Mouse (Mus musculus) embryonic fibroblast, embryonic 13.5 days (primary cell): Measurements from ENCODE around the gene Txnip. TPM values are rescaled to one million over a fixed set of nuclear protein-coding genes. Genes with fewer than 3 reads are reported as not detected.
A peak's percentile ranks its signal among the peaks of the same experiment; 100 is the strongest.

Source experiments
- H3K27ac ChIP-seq: 2 replicates; pipeline ENCODE4 v1.5.1; 2012; ENCODE audit warnings: low read length, control low read depth, inconsistent platforms; ENCODE audit not compliant: insufficient read depth
- H3K4me1 ChIP-seq: 2 replicates; pipeline ENCODE4 v1.6.1; 2011; ENCODE audit warnings: low read length; ENCODE audit not compliant: control insufficient read depth, insufficient read depth
- H3K4me3 ChIP-seq: 2 replicates; pipeline ENCODE4 v1.5.1; 2011; ENCODE audit warnings: mild to moderate bottlenecking, control low read depth, low read length; ENCODE audit not compliant: insufficient read depth
- CTCF ChIP-seq: IDR thresholded peaks from 2 replicates; pipeline ENCODE4 v1.5.1; 2011; ENCODE audit warnings: mild to moderate bottlenecking, control low read depth, low read length, moderate library complexity, borderline replicate concordance; ENCODE audit not compliant: insufficient read depth
- POLR2A ChIP-seq: IDR thresholded peaks from 2 replicates; pipeline ENCODE4 v1.6.1; 2011; ENCODE audit warnings: low read depth, mild to moderate bottlenecking, control low read depth, low read length, moderate library complexity
- polyA plus RNA-seq: library from polyadenylated mRNA; stranded (reverse); fragments of >200 nt; gene quantifications from 2 replicates; pipeline ENCODE4 v1.2.4, GENCODE M21; 2011; ENCODE audit warnings: low read depth; ENCODE audit not compliant: missing spikeins, insufficient read length

Gene Txnip
- polyA plus RNA-seq, 1 experiment = 98.8 TPM

DNA sequence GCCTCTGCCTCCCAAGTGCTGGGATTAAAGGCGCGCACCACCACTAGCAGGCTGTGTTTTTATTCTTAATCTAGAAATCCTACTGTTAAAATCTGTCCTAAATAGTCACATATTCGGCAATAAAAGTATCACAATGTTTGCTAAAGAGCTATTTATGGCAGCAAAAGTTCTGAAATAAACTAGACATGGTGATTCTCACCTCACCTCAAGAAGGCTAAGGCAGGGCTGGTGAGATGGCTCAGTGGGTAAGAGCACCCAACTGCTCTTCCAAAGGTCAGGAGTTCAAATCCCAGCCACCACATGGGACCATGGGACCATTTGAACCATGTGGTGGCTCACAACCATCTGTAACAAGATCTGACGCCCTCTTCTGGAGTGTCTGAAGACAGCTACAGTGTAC is 32.9 kb downstream of the Txnip start:
- no peak for TF ChIP-seq POLR2A
- TF ChIP-seq CTCF = no peak
- no peak overlapping the region for H3K27ac ChIP-seq
- no peak overlapping the region for H3K4me3 ChIP-seq
- peaks cover 3% of the 10 kb centered on the region for H3K4me1 ChIP-seq

- TF ChIP-seq CTCF (no peak), POLR2A (no peak)
- H3K4me3 ChIP-seq = peak overlapping the region; percentile 75
- peak overlapping the region; percentile 32; the same call in 1 of the 2 replicates for H3K27ac ChIP-seq
- peaks cover 4% of the 10 kb centered on the region for H3K4me1 ChIP-seq
Measured at GRCm38 (mm10) chr3:96593374-96593773, 35.6 kb downstream of the Txnip start.

DNA sequence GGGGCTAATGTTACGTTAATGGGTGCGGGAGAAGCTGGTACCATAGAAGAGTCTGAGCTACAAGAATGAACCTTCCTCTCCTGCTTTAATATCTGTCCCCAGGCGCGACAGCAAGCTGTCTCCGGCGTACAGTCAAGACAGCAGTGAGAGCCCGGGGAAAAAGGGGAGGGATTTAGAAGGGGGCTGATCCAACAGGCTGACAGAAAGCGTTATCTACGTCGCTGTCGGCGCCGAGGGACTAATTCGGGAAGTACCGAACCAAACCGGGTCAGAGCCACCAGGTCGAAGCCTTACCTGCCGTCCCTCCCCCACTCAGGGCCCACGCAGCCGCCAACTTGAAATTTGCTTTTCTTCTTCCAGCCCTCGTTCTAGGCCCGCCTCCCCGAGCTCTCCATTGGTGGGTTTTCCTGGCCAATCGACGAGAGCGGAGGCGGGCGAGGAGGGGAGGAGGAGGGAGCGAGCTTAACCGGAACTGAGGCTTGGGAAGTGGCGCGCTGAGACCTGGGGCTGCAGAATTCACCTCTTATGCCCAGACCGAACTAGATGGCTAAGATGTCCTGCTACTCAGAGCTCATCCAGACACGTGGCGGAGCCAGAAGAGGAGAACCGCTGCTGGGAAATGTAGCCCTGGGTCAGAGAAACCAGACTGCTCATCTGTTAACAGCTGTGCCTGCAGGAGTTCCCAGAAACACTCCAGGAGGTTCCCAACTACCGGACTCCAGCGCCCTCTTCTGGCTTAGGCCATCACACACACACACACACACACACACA is 36.2 kb downstream of the Txnip start, which contains the start of gene Polr3gl:
Polr3gl (minus strand) TSS at position 392 of the 771 bp plus-strand sequence.
- peaks cover 5% of the 10 kb centered on the region for H3K4me1 ChIP-seq
- H3K4me3 ChIP-seq = peak within 1 kb of the TSS; percentile 75
- H3K27ac ChIP-seq = peak within 1 kb of the TSS; percentile 74
- no peak for TF ChIP-seq CTCF
- TF ChIP-seq POLR2A = peak; percentile 76

- Histone ChIP-seq H3K4me1 (peaks cover 11% of the 10 kb centered on the region), H3K27ac (no peak overlapping the region), H3K4me3 (no peak overlapping the region)
- no peak for TF ChIP-seq CTCF
- no peak for TF ChIP-seq POLR2A
Measured at GRCm38 (mm10) chr3:96594851-96595250, 37.1 kb downstream of the Txnip start.

DNA sequence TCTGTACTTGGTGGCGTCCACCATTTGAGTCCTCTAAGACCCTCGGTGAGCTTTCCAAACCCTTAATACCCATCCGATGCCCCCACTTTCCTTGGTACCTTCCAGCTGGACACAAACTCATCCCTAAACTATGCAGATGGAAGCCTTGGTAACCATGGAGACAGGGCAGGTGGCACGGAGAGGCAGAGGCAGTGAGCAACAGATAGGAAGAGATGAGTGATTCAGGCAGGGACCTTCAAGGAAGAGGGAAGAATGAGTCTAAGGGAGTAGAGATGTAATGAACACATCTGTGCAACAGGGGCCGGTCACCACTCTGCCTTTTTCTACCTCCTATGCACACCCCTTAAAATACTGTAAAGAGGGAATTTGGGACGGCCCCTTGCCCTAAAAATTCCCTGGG is 37.9 kb downstream of the Txnip start:
- Histone ChIP-seq H3K4me3 (no peak overlapping the region), H3K4me1 (peaks cover 11% of the 10 kb centered on the region), H3K27ac (peak overlapping the region; percentile 14; the same call in 1 of the 2 replicates)
- TF ChIP-seq POLR2A (no peak), CTCF (no peak)

DNA sequence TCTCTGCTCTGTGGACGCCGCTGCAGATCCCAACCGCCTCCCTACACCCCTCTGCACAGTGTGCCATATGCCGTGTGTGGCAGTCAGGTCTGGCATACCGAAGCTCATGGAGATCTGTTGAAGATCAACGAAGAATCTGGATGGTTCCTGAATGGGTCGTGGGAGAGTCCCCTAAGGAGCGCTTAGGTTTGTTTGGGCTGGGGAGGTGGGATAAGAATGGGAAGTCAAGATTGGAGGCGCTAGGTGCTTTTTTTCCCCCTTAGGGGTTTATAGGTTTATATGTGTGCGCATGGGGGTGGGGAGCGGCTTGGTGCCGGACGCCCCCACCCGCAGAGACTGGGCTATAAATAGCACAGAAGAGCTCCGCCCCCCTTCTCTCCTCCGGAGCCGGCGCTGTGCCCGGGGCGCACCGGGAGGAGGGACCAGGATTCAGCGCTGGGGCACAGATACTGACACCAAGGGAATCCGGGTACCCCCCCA is 38.5 kb downstream of the Txnip start, which contains the start of gene Ankrd34a:
Ankrd34a (plus strand) TSS at position 409 of the 480 bp plus-strand sequence.
- TF ChIP-seq POLR2A (no peak), CTCF (no peak)
- peak within 1 kb of the TSS; percentile 52 for H3K4me3 ChIP-seq
- H3K4me1 ChIP-seq = peaks cover 11% of the 10 kb centered on the region
- H3K27ac ChIP-seq = peak within 1 kb of the TSS; percentile 14

GRCm38 (mm10) chr3:96596855-96597254 is 39.1 kb downstream of the Txnip start:
- Histone ChIP-seq H3K4me3 (peak overlapping the region; percentile 52), H3K4me1 (peaks cover 11% of the 10 kb centered on the region), H3K27ac (peak overlapping the region; percentile 7)
- TF ChIP-seq POLR2A (no peak), CTCF (no peak)

DNA sequence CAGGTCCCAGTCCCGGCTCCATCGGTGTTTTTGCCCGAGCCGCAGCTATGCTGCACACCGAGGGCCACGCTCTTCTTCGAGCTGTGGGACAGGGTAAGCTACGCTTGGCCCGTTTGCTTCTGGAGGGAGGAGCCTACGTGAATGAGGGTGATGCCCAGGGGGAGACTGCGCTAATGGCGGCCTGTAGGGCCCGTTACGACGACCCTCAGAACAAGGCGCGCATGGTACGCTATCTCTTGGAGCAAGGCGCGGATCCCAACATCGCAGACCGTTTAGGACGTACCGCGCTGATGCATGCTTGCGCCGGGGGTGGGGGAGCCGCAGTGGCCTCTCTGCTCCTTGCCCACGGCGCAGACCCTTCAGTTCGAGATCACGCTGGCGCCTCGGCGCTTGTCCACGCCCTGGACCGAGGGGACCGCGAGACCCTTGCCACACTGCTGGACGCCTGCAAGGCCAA is 39.7 kb downstream of the Txnip start:
- Histone ChIP-seq H3K4me3 (peak overlapping the region; percentile 52), H3K4me1 (peaks cover 11% of the 10 kb centered on the region), H3K27ac (no peak overlapping the region)
- TF ChIP-seq POLR2A (no peak; the same call in 1 of the 2 replicates), CTCF (no peak)

- 0 out of 2 replicates have a peak overlapping the region, but pooled peaks have one; percentile 1 for H3K27ac ChIP-seq
- H3K4me1 ChIP-seq = peaks cover 11% of the 10 kb centered on the region
- peak overlapping the region; percentile 52 for H3K4me3 ChIP-seq
- TF ChIP-seq POLR2A (peak; percentile 76), CTCF (no peak)
Measured at GRCm38 (mm10) chr3:96598156-96599068, 40.7 kb downstream of the Txnip start.

DNA sequence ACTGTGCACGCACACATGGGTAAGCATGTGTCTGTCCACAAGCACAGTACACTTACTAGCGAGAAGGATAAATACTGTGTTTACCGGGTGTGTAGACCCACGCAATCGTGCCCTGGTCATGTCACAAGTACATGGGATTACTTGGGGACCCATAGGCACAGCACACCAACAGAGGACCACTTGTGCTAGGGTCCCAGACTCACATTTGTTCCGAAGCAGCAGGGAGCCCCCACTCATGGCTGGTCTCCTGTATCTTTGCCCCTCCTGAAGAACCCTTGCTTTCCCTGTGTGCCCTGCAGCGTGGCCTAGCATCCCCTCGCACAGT is 41.3 kb downstream of the Txnip start:
- H3K27ac ChIP-seq = no peak overlapping the region
- H3K4me1 ChIP-seq = peaks cover 14% of the 10 kb centered on the region
- TF ChIP-seq POLR2A = no peak
- no peak for TF ChIP-seq CTCF
- H3K4me3 ChIP-seq = no peak overlapping the region
